Mouse (Mus musculus): Measurements from ENCODE around the gene Atp1b3.
"Not testable (repeated sequence)": the region's sequence is repeated elsewhere in the genome, so short reads cannot be mapped to it uniquely, and the experiment has no call there.

Gene Atp1b3

DNA sequence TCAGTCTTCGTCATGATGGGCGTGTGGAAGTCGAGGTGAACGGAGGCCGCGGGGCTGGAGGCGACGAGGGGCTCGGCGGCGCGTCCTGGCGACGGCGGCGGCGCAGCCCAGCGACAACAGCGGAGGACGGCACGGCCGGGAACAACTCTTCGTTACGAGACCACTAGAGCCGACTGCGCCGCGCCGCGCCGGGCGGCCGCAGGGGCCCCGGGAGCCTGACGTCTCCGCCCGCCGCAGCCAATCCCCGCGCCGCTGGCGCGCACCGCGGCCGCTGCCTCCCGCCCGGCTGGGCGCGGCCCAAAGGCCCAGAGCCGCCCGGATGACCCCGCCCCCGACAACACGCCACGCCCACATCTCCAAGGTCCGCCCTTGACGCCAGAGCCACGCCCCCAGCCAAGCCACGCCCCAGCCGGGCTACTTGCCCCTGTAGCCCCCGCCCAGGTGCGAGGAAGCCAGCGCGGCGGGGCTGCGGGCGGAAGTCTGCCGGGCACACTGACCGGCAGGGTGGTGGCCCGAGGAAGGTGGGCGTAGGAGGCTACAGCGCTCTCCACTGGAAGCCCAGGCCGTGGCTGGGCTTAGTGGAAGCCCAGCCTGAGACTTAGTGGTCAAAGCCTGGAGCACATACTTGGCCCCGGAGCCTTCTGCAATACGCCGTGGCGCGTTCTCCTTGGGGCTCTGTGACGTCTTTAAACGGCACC is at the start of gene Atp1b3:
Atp1b3 (minus strand) TSS at position 302 of the 698 bp plus-strand sequence.
- peak; percentile 96 for DNase-seq (ENCODE audit: low spot score)

DNA sequence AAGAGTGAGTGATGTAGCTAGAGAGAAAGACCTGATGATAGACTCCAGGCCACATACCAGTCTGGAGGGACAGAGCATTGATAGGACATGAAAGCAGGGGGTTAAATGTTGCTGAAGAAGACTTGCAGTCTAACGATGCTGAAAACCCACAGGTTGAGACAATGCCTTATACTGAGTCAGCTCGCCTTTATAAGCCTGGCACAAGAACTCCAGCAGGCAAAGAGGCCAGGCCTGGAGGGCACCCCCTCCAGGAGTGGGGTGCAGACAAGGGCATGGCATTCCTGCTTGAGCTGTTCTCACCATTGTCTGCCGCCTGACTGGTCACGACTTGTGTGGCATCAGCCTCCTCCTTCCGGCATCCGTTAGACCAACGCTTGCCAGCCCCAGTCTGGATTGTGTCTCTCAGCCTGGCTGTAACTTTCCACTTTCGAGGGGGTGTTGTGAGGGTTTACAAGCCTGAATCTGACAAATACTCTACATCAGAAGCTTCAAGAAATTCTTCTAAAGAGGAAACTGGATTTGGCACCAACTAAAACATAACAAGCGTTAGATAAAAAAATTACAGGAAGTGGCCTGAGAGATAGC is 48.7 kb upstream of the Atp1b3 start:
- DNase-seq (ENCODE audit: low spot score) = no peak

DNA sequence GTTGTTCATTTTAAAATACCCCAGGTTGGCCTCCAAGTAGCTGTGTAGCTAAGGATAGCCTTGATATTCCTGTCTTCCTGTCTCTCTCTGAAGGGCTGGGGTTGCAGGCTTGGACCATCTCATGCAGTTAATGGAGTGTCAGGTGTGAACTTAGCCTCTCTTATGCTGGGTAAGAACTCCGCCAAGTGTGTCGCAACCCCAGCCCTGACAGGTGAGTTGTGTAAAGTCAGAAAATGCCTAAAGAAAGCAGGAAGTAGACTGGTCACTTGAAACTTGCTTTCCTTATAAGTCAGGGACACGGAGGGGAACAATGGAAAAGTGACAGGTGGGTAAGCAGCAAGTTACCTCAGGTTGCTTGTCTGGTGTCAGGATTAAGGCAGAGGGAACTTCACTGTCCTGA is 40.1 kb upstream of the Atp1b3 start:
- no peak for DNase-seq (ENCODE audit: low spot score)

DNA sequence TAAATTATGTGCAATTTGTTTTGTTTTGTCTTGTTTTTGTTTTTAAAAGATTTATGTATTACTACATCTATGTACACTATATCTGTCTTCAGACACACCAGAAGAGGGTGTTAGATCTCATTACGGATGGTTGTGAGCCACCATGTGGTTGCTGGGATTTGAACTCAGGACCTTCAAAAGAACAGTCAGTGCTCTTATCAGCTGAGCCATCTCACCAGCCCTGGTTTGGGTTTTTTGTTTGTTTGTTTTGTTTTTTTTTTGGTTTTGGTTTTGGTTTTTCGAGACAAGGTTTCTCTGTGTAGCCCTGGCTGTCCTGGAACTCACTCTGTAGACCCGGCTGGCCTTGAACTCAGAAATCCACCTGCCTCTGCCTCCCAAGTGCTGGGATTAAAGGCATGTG is 35.7 kb upstream of the Atp1b3 start:
- not testable (repeated sequence) for DNase-seq (ENCODE audit: low spot score)

DNA sequence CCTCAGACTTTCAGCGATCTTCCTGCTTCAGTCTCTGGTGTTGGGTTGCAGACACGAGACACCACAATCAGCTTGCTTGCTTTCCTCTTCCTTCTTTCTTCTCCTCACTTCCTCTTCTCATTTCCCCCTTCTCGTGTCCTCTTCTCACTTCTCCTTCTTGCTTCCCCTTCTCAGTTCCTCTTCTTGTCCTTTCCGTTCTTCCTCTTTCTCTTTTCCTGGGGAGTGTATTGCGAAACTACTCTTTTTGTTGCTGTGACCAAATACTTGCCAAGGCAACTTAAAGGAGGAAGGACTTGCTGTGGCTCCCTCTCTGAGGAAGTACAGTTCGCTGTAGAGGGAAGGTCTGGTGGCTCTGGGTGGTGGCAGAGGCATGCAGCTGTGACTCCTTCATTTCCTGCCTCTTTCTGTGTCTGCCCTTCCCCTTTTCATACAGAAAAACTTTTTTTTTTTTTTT is 35.2 kb upstream of the Atp1b3 start:
- no peak for DNase-seq (ENCODE audit: low spot score)

DNA sequence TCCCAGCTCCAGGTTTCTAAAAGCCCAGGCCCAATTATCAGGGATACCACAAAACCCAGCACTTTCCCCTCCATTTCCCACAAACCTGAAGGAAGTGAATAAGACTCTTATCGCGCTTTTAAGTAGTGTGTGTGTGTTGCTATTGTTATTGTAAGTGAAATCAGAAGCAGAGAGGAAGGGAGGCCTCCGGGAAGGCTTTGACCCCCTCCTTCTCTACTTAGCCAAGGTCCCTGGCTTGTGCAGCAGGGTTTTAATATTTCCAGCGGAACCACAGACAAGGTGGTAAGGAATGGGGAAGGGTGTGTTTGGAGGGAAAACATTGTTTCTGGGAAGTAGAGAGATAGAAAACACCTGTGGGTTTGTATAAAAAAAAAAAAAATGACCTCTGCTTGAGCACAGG is 34.4 kb upstream of the Atp1b3 start:
- DNase-seq (ENCODE audit: low spot score) = no peak

DNA sequence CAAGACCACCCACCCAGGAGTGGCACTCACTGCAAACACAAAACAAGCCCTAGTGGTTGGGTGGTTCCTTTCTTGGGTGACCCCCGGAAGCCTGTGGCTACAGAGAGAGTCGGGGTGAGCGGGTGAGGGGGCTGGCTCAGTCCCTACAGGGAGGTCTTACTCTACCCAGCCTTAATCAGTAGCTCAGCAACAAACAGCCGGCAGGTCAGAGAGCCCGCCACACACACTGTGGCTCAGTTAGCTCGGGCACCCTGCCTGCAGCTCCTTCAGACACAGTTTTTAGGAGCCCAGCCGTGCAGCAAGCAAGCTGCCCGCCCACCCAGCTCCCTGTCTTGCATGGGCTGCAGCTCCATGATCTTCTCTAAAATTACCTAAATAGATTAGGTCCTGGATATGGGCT is 33.9 kb upstream of the Atp1b3 start:
- DNase-seq (ENCODE audit: low spot score) = no peak

DNA sequence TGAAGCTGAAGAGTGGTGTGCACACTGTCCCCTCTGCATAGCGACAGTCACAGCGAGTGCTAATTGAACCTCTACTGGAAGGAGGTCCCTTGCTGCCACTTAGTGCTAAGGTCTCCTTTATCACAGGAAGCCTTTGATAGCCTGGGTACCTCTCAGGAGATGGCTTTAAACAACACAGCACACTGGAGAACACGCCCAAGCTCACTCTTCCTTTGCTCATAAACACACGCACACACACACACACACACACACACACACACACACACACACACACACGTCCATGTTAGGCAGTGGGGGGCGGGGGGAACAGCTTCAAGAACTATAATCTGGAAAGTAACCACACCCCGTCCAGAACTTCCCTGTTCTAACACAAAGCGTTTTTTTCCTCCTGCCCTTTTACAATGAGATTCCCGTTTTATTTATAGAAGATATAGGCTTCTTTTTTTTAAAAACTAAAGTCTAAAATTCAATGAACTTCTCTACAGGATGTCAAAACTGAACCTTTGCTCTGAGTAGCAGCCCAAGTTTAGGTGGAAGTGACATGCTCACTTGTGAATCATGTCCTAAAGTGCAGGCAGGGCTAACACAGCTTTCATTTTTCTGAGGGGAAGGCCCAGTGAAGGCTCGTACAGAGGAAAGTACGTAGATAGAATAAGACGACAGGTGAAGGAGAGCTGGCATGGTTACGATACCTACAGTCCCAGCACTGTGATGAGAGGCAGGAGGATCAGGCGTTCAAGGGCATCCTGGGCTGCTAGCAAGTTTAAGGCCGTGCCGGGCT is 30.9 kb upstream of the Atp1b3 start:
- DNase-seq (ENCODE audit: low spot score) = no peak

DNA sequence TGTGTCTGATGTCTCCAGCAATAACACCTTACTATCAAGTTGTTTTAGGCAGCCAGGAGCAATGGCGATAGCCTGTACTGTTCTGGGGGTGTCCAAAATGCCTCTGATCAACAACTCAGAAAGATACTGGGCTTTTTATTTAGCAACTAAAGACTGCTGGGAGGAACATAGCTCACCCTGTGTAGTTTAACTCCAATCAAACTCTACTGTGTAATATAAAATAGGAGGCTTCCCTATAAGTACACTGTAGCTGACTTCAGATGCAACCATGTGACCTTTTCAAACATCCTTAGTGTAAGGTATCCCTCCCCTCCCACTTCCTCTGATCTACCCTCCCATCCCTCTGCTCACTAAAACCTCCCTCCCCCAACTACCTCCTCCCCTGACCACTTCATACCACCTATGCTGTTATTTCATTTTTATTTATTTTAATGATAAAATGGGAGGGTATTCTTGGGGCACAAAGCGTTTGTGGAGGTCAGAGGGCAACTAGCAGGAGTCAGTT is 29.5 kb upstream of the Atp1b3 start:
- no peak for DNase-seq (ENCODE audit: low spot score)

DNA sequence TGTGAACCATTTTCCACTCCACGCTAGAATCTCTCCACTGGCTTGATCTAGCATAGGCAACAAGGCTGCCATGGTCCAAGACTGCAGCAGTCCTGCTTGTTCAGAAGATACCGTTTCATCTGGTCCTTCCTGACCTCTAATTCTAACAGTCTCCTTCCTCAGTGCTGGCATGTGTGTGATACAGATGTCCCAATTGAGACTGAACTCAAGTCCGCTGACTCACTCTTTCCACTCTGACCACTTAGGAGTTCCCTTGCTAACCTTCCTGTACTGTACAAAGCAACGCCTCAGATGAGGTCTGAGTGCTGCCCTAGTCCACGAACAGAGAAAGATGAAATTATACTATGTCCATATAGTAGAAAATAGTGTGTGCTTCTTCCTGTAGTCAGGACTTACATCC is 28.9 kb upstream of the Atp1b3 start:
- no peak for DNase-seq (ENCODE audit: low spot score)

DNA sequence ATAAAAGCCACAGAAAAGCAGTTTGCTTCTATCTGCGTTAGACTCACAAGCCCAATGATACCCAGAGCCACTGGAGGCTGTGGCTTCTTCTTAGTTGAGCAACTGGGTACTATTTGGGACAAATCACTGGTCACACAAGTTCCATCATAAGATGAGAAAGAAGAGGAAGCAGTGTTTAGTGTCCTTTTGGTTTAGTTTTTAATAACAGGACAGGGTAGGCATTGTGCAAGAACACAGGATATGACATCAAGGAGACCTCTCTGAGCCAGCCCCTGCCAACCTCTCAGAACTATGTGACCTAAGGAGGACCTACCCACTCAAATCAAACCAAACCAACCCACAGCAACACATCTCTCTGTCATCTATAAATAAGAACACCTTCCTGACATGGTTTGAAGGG is 27.7 kb upstream of the Atp1b3 start:
- no peak for DNase-seq (ENCODE audit: low spot score)

DNA sequence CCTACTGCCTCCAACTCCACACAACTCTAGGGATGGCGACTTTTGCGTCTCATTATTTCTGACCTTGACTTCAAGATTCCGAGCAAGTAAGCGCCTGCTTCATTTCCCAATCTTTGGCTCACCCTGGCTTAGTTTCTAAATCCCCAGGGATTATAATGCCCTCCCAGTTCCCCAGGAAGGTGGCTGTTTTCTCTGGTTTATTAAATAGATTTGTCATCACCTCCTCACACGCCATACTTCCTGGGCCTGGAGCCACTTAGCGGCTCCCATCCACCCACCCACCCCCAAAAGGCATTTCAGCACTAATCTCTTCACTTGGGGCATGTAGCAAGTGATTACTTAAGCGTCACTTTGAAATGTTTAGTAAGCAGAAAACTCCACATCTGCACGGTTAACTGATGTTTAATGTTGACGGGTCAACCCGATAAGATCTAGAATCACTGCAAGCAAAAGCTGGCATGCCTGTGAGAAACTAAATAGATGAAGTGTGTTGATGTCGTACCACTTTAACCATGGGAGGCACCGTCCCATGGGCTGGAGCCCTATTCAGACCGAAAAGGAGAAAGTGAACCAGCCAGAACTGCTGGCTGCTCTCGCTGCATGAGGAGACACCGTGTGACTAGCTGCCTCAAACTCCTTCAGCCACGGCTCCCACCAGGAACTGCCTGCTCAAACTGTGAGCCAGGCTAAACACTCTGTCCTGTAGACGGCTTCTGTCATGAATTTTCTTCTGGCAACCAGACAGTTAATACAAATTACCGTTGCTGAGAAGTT is 19.7 kb upstream of the Atp1b3 start:
- no peak for DNase-seq (ENCODE audit: low spot score)

DNA sequence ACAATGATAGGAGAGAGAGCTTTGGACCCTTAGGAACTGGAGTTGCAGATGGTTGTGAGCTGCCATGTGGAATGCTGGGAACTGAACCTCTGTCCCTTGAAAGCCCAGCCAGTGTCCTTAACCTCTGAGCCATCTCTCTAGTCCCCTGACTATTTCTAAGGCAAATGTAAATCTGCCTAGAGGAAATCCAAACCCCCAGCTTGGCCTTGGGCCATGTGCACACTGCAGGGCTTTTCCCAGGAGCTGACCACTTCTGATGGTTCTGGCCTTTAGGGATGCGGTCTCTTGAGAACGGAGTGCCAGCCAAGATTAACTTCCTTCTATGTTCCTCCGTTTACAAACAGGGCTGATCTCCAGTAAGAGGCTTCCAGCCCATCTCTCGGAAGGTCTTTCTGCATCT is 18.5 kb upstream of the Atp1b3 start:
- DNase-seq (ENCODE audit: low spot score) = no peak

DNA sequence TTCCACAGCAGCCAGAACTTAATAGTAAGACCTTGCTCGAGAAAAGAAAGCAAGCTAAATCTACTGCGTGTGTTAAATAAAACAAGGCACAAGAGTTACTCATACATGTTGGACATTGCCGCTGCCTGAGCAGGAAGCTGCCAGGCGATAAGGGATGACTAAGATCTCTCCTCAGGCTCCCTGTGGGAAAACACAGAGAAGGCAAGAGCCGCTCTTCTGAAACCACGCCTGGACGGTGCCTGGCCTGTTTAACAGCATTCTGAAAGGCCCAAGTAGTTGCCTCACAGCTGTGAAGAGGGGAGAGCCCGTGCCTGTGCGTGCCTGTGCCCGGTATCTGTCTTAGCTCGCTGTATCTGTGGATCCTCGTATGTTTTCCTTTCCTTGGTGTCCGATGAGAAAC is 17.2 kb upstream of the Atp1b3 start:
- peak; percentile 56 for DNase-seq (ENCODE audit: low spot score)

DNA sequence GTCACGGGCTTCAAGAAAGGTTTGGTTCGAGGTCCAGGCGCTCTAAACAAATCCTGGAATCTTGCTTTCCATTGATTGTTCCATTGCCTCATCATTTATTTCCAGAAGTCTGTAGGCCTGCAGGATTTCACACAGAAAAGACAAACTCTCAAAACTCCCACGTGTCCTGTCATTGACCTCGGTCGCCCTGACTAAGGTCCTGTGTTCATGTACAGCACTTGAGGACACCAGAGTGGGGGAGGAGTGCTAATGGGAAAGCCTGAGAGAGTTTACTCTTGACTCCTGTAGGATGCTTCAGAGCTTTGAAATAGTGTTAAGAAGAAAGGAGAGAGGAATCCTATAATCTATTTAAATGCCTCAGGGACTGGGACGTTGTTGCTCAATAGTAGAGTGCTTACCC is 15.3 kb upstream of the Atp1b3 start:
- no peak for DNase-seq (ENCODE audit: low spot score)

DNA sequence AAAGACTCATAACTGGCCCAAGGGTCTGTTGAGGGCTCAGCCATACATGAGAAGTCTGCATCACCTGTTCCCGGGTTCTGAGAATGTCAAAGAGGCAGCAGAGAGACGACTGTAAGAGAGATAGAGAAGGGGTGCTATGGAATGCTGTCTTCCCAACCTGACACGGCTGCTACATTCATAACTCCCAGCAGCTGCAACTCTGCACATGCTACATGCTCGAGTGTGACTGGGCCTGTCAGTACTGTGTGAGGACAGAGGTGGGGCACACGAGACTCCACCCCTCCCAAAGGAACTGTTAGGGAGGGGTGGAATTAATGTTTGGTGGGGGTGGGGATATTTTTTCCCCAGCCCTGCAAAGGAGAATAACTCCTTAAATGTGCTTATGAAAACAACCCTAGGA is 14.5 kb upstream of the Atp1b3 start:
- no peak for DNase-seq (ENCODE audit: low spot score)

DNA sequence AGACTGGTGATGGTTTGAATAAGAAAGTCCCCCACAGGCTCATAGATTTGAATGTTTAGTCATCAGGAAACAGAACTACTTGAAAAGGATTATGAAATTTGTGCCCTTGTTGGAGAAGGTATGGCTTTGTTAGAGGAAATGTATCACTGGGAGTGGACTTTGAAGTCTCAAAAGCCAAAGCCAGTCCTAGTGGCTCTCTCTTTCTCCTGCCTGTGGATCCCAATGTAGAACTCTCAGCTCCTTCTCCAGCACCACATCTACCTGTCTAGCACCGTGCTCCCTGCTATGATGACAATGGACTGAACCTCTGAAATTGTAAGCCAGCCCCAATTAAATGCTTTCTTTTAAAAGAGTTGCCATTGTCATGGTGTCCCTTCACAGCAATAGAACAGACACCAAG is 12.9 kb upstream of the Atp1b3 start:
- no peak for DNase-seq (ENCODE audit: low spot score)

DNA sequence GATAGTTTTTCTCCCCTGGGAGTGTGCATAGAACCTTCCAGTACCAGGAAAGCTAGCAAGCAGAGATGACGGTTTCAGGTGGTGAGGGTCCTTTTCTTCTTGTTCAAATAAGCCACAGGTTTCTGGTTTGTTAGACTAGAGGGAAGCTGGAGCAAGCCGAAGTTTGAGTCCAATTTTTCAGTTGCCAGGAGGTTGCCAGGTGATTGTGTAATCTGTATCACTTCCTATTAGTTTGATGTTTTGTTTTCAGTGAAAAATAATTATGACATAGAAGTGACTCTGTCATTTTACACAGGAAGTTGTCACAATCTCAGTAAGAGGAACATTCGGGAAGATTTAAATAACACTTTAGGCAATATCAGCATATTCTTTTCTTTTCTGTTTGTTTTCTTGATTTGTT is 11.6 kb upstream of the Atp1b3 start:
- no peak for DNase-seq (ENCODE audit: low spot score)

DNA sequence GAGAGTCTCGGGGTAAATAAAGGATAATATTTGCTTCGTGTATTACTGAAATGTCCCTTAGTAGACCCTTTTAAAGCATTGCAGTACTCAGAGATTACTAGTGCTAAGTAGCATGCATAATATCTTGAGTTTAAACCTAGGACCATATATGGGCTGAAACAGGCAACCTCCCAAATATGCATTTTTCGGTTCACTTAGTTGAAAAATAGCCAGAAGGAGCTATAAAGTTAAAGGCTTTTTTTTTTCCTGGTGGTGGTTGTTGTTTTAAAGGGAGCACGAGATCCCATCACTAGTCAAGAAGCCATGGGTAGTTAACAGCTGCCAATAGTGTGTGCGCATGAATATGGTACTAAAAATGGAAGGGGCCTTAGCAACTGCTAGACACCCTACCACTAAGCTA is 6.8 kb upstream of the Atp1b3 start:
- no peak for DNase-seq (ENCODE audit: low spot score)

DNA sequence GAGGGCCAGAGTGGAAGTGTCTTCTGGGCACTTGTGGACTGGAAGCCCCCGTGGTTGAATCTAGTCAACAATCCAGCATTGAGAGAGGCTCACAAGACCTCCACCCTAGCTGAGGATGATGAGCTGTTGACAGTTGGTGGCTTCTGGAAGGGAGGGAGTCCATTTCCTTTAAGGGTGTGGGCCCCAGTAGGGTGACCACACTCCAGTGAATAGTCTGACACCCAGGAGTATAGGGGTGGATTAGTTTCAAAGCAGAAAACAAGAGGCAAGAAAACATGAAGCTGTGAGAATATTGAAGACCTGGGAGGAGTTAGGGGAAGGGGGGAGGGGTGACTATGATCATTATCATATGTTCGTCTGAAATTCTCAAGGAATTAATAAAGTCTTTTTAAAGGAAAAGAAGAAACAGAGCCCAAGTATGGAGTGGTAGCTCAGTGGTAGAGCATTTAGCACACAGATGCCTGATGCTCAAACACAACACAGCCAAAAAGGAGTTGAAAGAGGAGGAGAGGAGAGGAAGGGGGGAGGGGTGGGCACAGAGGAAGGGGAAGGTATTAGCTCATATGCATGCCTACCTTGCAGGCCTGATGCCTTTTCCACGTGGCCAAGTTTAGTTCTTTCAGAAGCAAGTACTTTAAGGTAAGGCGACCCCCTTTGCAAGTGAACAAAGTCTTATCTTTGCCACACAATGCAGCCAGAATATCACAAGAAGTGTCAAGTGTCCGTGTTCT is 5.6 kb upstream of the Atp1b3 start:
- no peak for DNase-seq (ENCODE audit: low spot score)

DNA sequence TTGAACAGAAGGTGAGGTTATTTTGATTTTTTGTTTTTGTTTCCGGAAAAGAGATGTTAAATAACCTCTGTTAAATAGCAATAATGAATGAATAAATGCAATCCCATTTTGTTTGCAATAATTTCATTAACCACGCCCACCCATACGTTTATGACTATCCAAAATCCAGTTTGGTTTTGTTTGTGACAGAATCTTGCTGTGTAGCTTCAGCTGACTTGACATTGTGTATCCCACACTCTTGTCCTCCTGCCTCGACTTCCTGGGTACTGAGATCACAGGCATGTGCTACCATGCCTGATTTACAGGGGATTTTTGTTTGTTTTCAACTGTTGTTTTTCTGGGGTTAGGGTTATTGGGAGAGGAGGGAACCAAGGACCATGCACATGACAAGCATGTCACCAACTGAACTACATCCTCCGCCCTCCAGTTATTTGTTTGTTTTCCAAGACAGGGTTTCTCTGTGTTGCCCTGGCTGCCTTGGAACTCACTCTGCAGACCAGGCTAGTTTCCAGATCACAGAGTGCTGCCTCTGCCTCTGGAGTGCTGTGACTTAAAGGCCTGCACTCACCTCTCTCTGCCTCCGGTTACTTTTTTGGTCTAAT is 1.1 kb upstream of the Atp1b3 start:
- DNase-seq (ENCODE audit: low spot score) = no peak
